Mouse (Mus musculus): Measurements from ENCODE around the gene Gpr39.

DNA sequence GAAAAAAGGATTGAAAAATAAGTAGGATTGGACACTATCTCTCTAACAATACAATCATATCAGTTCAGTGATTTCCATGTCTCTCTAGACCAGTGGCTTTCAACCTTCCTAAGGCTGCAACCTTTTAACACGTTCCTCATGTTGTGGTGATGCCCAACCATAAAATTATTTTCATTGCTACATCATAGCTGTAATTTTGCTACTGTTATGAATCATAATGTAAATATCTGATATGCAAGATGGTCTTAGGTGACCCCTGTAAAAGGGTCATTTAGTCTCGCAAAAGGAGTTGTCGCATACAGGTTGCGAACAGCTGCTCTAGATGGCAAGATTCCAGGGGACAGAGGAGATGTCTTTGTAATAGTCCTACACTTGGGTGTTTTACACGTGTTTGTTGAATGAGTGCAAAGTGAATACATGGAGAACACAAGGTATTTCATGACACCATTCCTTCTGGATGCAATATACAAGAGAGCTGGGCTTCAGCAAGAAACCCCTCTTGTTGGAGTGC, 11.6 kb upstream of the Gpr39 start:
- TF ChIP-seq CTCF (IDR thresholded peaks at IDR 0.05; ENCODE audit: control insufficient read depth, insufficient read depth, insufficient read length), result no peak
- TF ChIP-seq USF1 (IDR thresholded peaks at IDR 0.05; ENCODE audit: low read depth), result no peak
- TF ChIP-seq CEBPB (IDR thresholded peaks at IDR 0.05; ENCODE audit: low read depth), result peak; percentile 83
- peak; percentile 49 for TF ChIP-seq FOSL1 (IDR thresholded peaks at IDR 0.05; ENCODE audit: insufficient read depth, low read length, poor library complexity, severe bottlenecking)
